Mouse (Mus musculus): ENCODE data around the gene Fndc9.
A peak's percentile ranks its signal among the peaks of the same experiment; 100 is the strongest.

The Fndc9 gene

GRCm38 (mm10) chr11:46233966-46234365 is 1.4 kb upstream of the Fndc9 start:
- DNase-seq (ENCODE audit: low spot score) = no peak

GRCm38 (mm10) chr11:46236976-46237375 is 1.6 kb downstream of the Fndc9 start:
- DNase-seq (ENCODE audit: low spot score) = peak; percentile 61

GRCm38 (mm10) chr11:46241150-46241673 is 5.9 kb downstream of the Fndc9 start:
- no peak for DNase-seq (ENCODE audit: low spot score)

- no peak for DNase-seq (ENCODE audit: low spot score)
Measured at GRCm38 (mm10) chr11:46241985-46242384, 6.7 kb downstream of the Fndc9 start.

- no peak for DNase-seq (ENCODE audit: low spot score)
Measured at GRCm38 (mm10) chr11:46244731-46245604, 9.6 kb downstream of the Fndc9 start.

GRCm38 (mm10) chr11:46245926-46246325 is 10.6 kb downstream of the Fndc9 start:
- no peak for DNase-seq (ENCODE audit: low spot score)

- no peak for DNase-seq (ENCODE audit: low spot score)
Measured at GRCm38 (mm10) chr11:46246393-46246792, 11.1 kb downstream of the Fndc9 start.

- no peak for DNase-seq (ENCODE audit: low spot score)
Measured at GRCm38 (mm10) chr11:46248352-46248751, 13.0 kb downstream of the Fndc9 start.

GRCm38 (mm10) chr11:46251994-46252393 is 16.7 kb downstream of the Fndc9 start:
- no peak for DNase-seq (ENCODE audit: low spot score)

GRCm38 (mm10) chr11:46255291-46255690 is 20.0 kb downstream of the Fndc9 start:
- DNase-seq (ENCODE audit: low spot score) = no peak

- no peak for DNase-seq (ENCODE audit: low spot score)
Measured at GRCm38 (mm10) chr11:46258207-46258606, 22.9 kb downstream of the Fndc9 start.

- DNase-seq (ENCODE audit: low spot score) = no peak
Measured at GRCm38 (mm10) chr11:46258749-46259148, 23.4 kb downstream of the Fndc9 start.

- DNase-seq (ENCODE audit: low spot score) = no peak
Measured at GRCm38 (mm10) chr11:46262854-46263253, 27.5 kb downstream of the Fndc9 start.

- DNase-seq (ENCODE audit: low spot score) = no peak
Measured at GRCm38 (mm10) chr11:46263291-46263690, 28.0 kb downstream of the Fndc9 start.

GRCm38 (mm10) chr11:46264584-46264983 is 29.3 kb downstream of the Fndc9 start:
- DNase-seq (ENCODE audit: low spot score) = no peak

- DNase-seq (ENCODE audit: low spot score) = no peak
Measured at GRCm38 (mm10) chr11:46265031-46265786, 29.9 kb downstream of the Fndc9 start.

GRCm38 (mm10) chr11:46268991-46269390 is 33.7 kb downstream of the Fndc9 start:
- peak; percentile 45 for DNase-seq (ENCODE audit: low spot score)

GRCm38 (mm10) chr11:46269391-46269790 is 34.1 kb downstream of the Fndc9 start:
- no peak for DNase-seq (ENCODE audit: low spot score)

GRCm38 (mm10) chr11:46269893-46270292 is 34.6 kb downstream of the Fndc9 start:
- DNase-seq (ENCODE audit: low spot score) = no peak

- DNase-seq (ENCODE audit: low spot score) = no peak
Measured at GRCm38 (mm10) chr11:46272058-46272681, 36.8 kb downstream of the Fndc9 start.

- no peak for DNase-seq (ENCODE audit: low spot score)
Measured at GRCm38 (mm10) chr11:46273969-46274368, 38.6 kb downstream of the Fndc9 start.

- DNase-seq (ENCODE audit: low spot score) = peak; percentile 73
Measured at GRCm38 (mm10) chr11:46275302-46275701, 40.0 kb downstream of the Fndc9 start.
